Mouse (Mus musculus) bone marrow macrophage, adult 2 months (primary cell): ENCODE results near the gene Dlk1. TPM values are rescaled to one million over a fixed set of nuclear protein-coding genes. Genes with fewer than 3 reads are reported as not detected.

Source experiments
- H3K27ac ChIP-seq: 2 replicates; pipeline ENCODE4 v1.5.1; 2012; ENCODE audit warnings: low read depth, low read length; ENCODE audit not compliant: insufficient read depth
- H3K4me1 ChIP-seq: 2 replicates; pipeline ENCODE4 v1.6.1; 2012; ENCODE audit warnings: low read length; ENCODE audit not compliant: control insufficient read depth, insufficient read depth
- H3K4me3 ChIP-seq: 2 replicates; pipeline ENCODE4 v1.5.1; 2012; ENCODE audit warnings: mild to moderate bottlenecking, low read length, moderate library complexity; ENCODE audit not compliant: insufficient read depth
- CTCF ChIP-seq: IDR thresholded peaks from 2 replicates; pipeline ENCODE4 v1.5.1; 2012; ENCODE audit warnings: low read depth, mild to moderate bottlenecking, low read length, moderate library complexity
- POLR2A ChIP-seq: IDR thresholded peaks from 2 replicates; pipeline ENCODE4 v1.6.1; 2012; ENCODE audit warnings: mild to moderate bottlenecking, low read depth, low read length, borderline replicate concordance
- polyA plus RNA-seq: library from polyadenylated mRNA; stranded (reverse); fragments of >200 nt; gene quantifications from 2 replicates; pipeline ENCODE4 v1.2.4, GENCODE M21; 2012; ENCODE audit not compliant: missing spikeins, insufficient read depth, insufficient read length

The Dlk1 gene
- polyA plus RNA-seq: not detected in 2 replicates

GRCm38 (mm10) chr12:109452592-109452991 is at the start of gene Dlk1:
Gene Dlk1 (plus strand): TSS chr12:109452823.
- TF ChIP-seq POLR2A (no peak), CTCF (no peak)
- no peak within 1 kb of the TSS for H3K4me3 ChIP-seq
- H3K27ac ChIP-seq: no peak within 1 kb of the TSS
- H3K4me1 ChIP-seq: no peaks in the 10 kb centered on the region

GRCm38 (mm10) chr12:109402943-109403342 is 49.7 kb upstream of the Dlk1 start:
- Histone ChIP-seq H3K4me3 (no peak overlapping the region), H3K27ac (no peak overlapping the region), H3K4me1 (no peaks in the 10 kb centered on the region)
- TF ChIP-seq POLR2A (no peak), CTCF (no peak)

- no peak overlapping the region for H3K4me3 ChIP-seq
- TF ChIP-seq CTCF: no peak
- no peak for TF ChIP-seq POLR2A
- H3K27ac ChIP-seq: no peak overlapping the region
- H3K4me1 ChIP-seq: no peaks in the 10 kb centered on the region
These were observed 48.9 kb upstream of the Dlk1 start for GRCm38 (mm10) chr12:109403752-109404151.

- TF ChIP-seq CTCF: no peak
- TF ChIP-seq POLR2A: no peak
- Histone ChIP-seq H3K27ac (no peak overlapping the region), H3K4me3 (no peak overlapping the region), H3K4me1 (no peaks in the 10 kb centered on the region)
These were observed 46.6 kb upstream of the Dlk1 start for GRCm38 (mm10) chr12:109406018-109406417.

- no peak overlapping the region for H3K4me3 ChIP-seq
- no peak overlapping the region for H3K27ac ChIP-seq
- H3K4me1 ChIP-seq: no peaks in the 10 kb centered on the region
- no peak for TF ChIP-seq CTCF
- TF ChIP-seq POLR2A: no peak
These were observed 41.9 kb upstream of the Dlk1 start for GRCm38 (mm10) chr12:109410723-109411122.

- TF ChIP-seq POLR2A (no peak), CTCF (no peak)
- H3K27ac ChIP-seq: no peak overlapping the region
These were observed 41.2 kb upstream of the Dlk1 start for GRCm38 (mm10) chr12:109411172-109412070.

GRCm38 (mm10) chr12:109412071-109412440 is 40.6 kb upstream of the Dlk1 start:
- no peaks in the 10 kb centered on the region for H3K4me1 ChIP-seq
- H3K27ac ChIP-seq: no peak overlapping the region
- TF ChIP-seq CTCF: no peak
- TF ChIP-seq POLR2A: no peak
- H3K4me3 ChIP-seq: no peak overlapping the region

More at GRCm38 (mm10) chr12:109411172-109412070, 41.2 kb upstream of the Dlk1 start:
- Histone ChIP-seq H3K4me3 (no peak overlapping the region), H3K4me1 (no peaks in the 10 kb centered on the region)

GRCm38 (mm10) chr12:109412675-109413074 is 39.9 kb upstream of the Dlk1 start:
- H3K27ac ChIP-seq: no peak overlapping the region
- H3K4me3 ChIP-seq: no peak overlapping the region
- no peaks in the 10 kb centered on the region for H3K4me1 ChIP-seq
- no peak for TF ChIP-seq POLR2A
- no peak for TF ChIP-seq CTCF

GRCm38 (mm10) chr12:109413321-109413720 is 39.3 kb upstream of the Dlk1 start:
- no peaks in the 10 kb centered on the region for H3K4me1 ChIP-seq
- no peak overlapping the region for H3K27ac ChIP-seq
- no peak overlapping the region for H3K4me3 ChIP-seq
- no peak for TF ChIP-seq POLR2A
- no peak for TF ChIP-seq CTCF

GRCm38 (mm10) chr12:109416681-109417080 is 35.9 kb upstream of the Dlk1 start:
- no peak overlapping the region for H3K4me3 ChIP-seq
- H3K27ac ChIP-seq: no peak overlapping the region
- TF ChIP-seq POLR2A (no peak), CTCF (no peak)
- no peaks in the 10 kb centered on the region for H3K4me1 ChIP-seq
